Mouse (Mus musculus) olfactory bulb, adult 2 months (tissue): ENCODE measurements around the gene Galnt10.

Experiments used
- CTCF ChIP-seq: fragments of 200-500 bp; IDR thresholded peaks from 2 replicates; pipeline ENCODE4 v1.5.1; 2012; ENCODE audit warnings: low read depth, mild to moderate bottlenecking, low read length, moderate library complexity; ENCODE audit not compliant: insufficient read depth
- POLR2A ChIP-seq: fragments of 200-500 bp; IDR thresholded peaks from 2 replicates; pipeline ENCODE4 v1.6.1; 2012; ENCODE audit warnings: mild to moderate bottlenecking, low read depth, low read length, moderate library complexity; ENCODE audit not compliant: insufficient read depth

GRCm38 (mm10) chr11:57767171-57767570 lies 121.9 kb downstream of the Galnt10 start:
- TF ChIP-seq CTCF (no peak), POLR2A (no peak)
